Mouse (Mus musculus) megakaryocyte-erythroid progenitor cell, adult 5-6 weeks (primary cell): ENCODE measurements around the gene Zpbp2. TPM values are rescaled to one million over a fixed set of nuclear protein-coding genes. Genes with fewer than 3 reads are reported as not detected.

ENCODE experiments used
- ATAC-seq: replicated peaks from 2 replicates; pipeline ENCODE4 v1.8.0; 2016; ENCODE audit warnings: mild to moderate bottlenecking, inconsistent platforms; ENCODE audit not compliant: severe bottlenecking, poor library complexity, low FRiP score, low TSS enrichment
- total RNA-seq, 2 experiments: library from RNA; stranded (forward) in 1 of 2; stranded (reverse) in 1 of 2; fragments of 200-1000, 215-1000 nt in 1 of 2; fragments of >200 nt in 1 of 2; fragmentation: Nextera tagmentation in 1 of 2; gene quantifications; 2 replicates each; pipeline ENCODE4 v1.2.3; 2014 to 2017

The Zpbp2 gene
- total RNA-seq (2014; fragmentation: Nextera tagmentation) (5.0 TPM in 1 of 2 replicates, not detected in the other), total RNA-seq (2017) (0.99 TPM in 1 of 2 replicates, not detected in the other)

GRCm38 (mm10) chr11:98550975-98551828, at the start of gene Zpbp2:
Gene Zpbp2 (plus strand): TSS chr11:98551097.
- ATAC-seq, result peak; percentile 96

- ATAC-seq, result no peak
These were observed 46.0 kb upstream of the Zpbp2 start for GRCm38 (mm10) chr11:98504926-98505325.

- no peak for ATAC-seq
These were observed 41.5 kb upstream of the Zpbp2 start for GRCm38 (mm10) chr11:98509434-98509833.

GRCm38 (mm10) chr11:98510125-98510524, 40.8 kb upstream of the Zpbp2 start:
- no peak for ATAC-seq

- ATAC-seq, result no peak
These were observed 38.0 kb upstream of the Zpbp2 start for GRCm38 (mm10) chr11:98512881-98513280.

- ATAC-seq, result no peak
These were observed 37.5 kb upstream of the Zpbp2 start for GRCm38 (mm10) chr11:98513356-98513936.

GRCm38 (mm10) chr11:98520468-98520867, 30.4 kb upstream of the Zpbp2 start:
- no peak for ATAC-seq

GRCm38 (mm10) chr11:98525140-98525539, 25.8 kb upstream of the Zpbp2 start:
- ATAC-seq, result no peak

- ATAC-seq, result no peak
These were observed 24.0 kb upstream of the Zpbp2 start for GRCm38 (mm10) chr11:98526824-98527461.

- no peak for ATAC-seq
These were observed 13.3 kb upstream of the Zpbp2 start for GRCm38 (mm10) chr11:98537480-98538034.

- ATAC-seq, result no peak
These were observed 10.6 kb upstream of the Zpbp2 start for GRCm38 (mm10) chr11:98540319-98540718.

- ATAC-seq, result no peak
These were observed 8.3 kb upstream of the Zpbp2 start for GRCm38 (mm10) chr11:98542553-98542952.

- no peak for ATAC-seq
These were observed 7.5 kb upstream of the Zpbp2 start for GRCm38 (mm10) chr11:98543414-98543813.

- no peak for ATAC-seq
These were observed 5.8 kb upstream of the Zpbp2 start for GRCm38 (mm10) chr11:98544890-98545677.

- ATAC-seq, result no peak
These were observed 5.1 kb upstream of the Zpbp2 start, which contains the start of gene Ikzf3 for GRCm38 (mm10) chr11:98545711-98546231. Gene Ikzf3 (minus strand): TSS chr11:98546031.

- ATAC-seq, result no peak
These were observed 4.2 kb upstream of the Zpbp2 start for GRCm38 (mm10) chr11:98546529-98547307.

GRCm38 (mm10) chr11:98547308-98547693, 3.6 kb upstream of the Zpbp2 start:
- ATAC-seq, result no peak

GRCm38 (mm10) chr11:98549363-98549762, 1.5 kb upstream of the Zpbp2 start:
- ATAC-seq, result no peak
